21 mouse cellular contexts compared by ENCODE assay signal in genomic region chr5:136355583-136356126, GRCm38 (mm10).
DNase-seq lines count a peak whose midpoint lies in the region; ATAC-seq and TF ChIP-seq lines count a peak whose summit lies in the region.
"Had no signal": no experiment of that assay in that cellular context is flagged by ENCODE, and none has a peak within 500 bp of the region (broad histone marks: within the 10 kb centered on the region; RNA-seq: fewer than 3 reads in every experiment).

No protein-coding gene starts in this region.

- H3K4me2 ChIP-seq in heart, embryonic 12.5 days = no peak overlapping the region
- no peak overlapping the region for H3K4me2 ChIP-seq in lung, postnatal 0 days (replicated peaks; ENCODE audit: low read depth, low read length)
- no peak overlapping the region for H3K4me2 ChIP-seq in heart, embryonic 16.5 days (ENCODE audit: low read depth, low read length)
- H3K4me2 ChIP-seq: limb, embryonic 15.5 days; liver, embryonic 15.5 days; midbrain, embryonic 15.5 days had no signal

- peaks cover 43% of the 10 kb centered on the region for H3K36me3 ChIP-seq in heart, embryonic 12.5 days
- H3K36me3 ChIP-seq in lung, postnatal 0 days (ENCODE audit: insufficient read depth, low read length) = peaks cover 13% of the 10 kb centered on the region; the same call in 1 of the 2 replicates
- peaks cover 16% of the 10 kb centered on the region for H3K36me3 ChIP-seq in heart, embryonic 16.5 days (ENCODE audit: control insufficient read depth, insufficient read depth)
- H3K36me3 ChIP-seq: midbrain, embryonic 15.5 days had no signal

- no peak for DNase-seq in heart, postnatal 25 days (ENCODE audit: low spot score)
- peak; percentile 10 for DNase-seq in lung, postnatal 0 days (ENCODE audit: low spot score)
- DNase-seq in lung, postnatal 36 days = no peak
- no peak for DNase-seq in Muller cell, postnatal 12 days (ENCODE audit: inconsistent ontology term)
- DNase-seq in layer of hippocampus, postnatal 10 days (ENCODE audit: low spot score in 2 of 2) = no peak
- DNase-seq: adrenal gland, postnatal 14 days; cerebellum, adult 11 months; cerebellum, postnatal 36 days; kidney, adult 11 months; layer of hippocampus, postnatal 36 days; right cerebral cortex, postnatal 14 days; spleen, adult 18-20 months; thymus, postnatal 25 days had no signal

- no peak for TF ChIP-seq CTCF in lung, postnatal 0 days (IDR thresholded peaks at IDR 0.05)

- WGBS in heart, embryonic 12.5 days = 47% methylated on average over 3 of the region's 3 CpGs
- WGBS in lung, postnatal 0 days = 77% methylated on average over 3 of the region's 3 CpGs
- WGBS in heart, embryonic 16.5 days = 45% methylated on average over 3 of the region's 3 CpGs

- peak; percentile 69 for ATAC-seq in heart, embryonic 12.5 days (ENCODE audit: insufficient number of reproducible peaks, low FRiP score)
- ATAC-seq in lung, postnatal 0 days = no peak
- peak; percentile 54 for ATAC-seq in heart, embryonic 16.5 days (replicated peaks; ENCODE audit: extremely low read depth, insufficient read depth, low FRiP score)
- ATAC-seq: forebrain, embryonic 14.5 days; midbrain, embryonic 15.5 days had no signal

- no peaks in the 10 kb centered on the region for H3K9me3 ChIP-seq in heart, embryonic 12.5 days (replicated peaks)
- H3K9me3 ChIP-seq in lung, postnatal 0 days (ENCODE audit: low read length) = no peaks in the 10 kb centered on the region
- H3K9me3 ChIP-seq in heart, embryonic 16.5 days (replicated peaks; ENCODE audit: control insufficient read depth, low read length) = no peaks in the 10 kb centered on the region
- H3K9me3 ChIP-seq: limb, embryonic 15.5 days; liver, embryonic 15.5 days; midbrain, embryonic 15.5 days had no signal

- H3K4me3 ChIP-seq in heart, embryonic 12.5 days = no peak overlapping the region
- no peak overlapping the region for H3K4me3 ChIP-seq in lung, postnatal 0 days (ENCODE audit: low read depth, low read length)
- no peak overlapping the region for H3K4me3 ChIP-seq in heart, embryonic 16.5 days (ENCODE audit: low read length)
- H3K4me3 ChIP-seq: limb, embryonic 15.5 days; liver, embryonic 15.5 days; midbrain, embryonic 15.5 days; myocyte had no signal

- no peak overlapping the region for H3K9ac ChIP-seq in heart, embryonic 12.5 days
- H3K9ac ChIP-seq in lung, postnatal 0 days (replicated peaks; ENCODE audit: low read depth) = no peak overlapping the region
- H3K9ac ChIP-seq in heart, embryonic 16.5 days (ENCODE audit: low read length) = no peak overlapping the region
- H3K9ac ChIP-seq: limb, embryonic 15.5 days; liver, embryonic 15.5 days; midbrain, embryonic 15.5 days had no signal

- H3K27me3 ChIP-seq in heart, embryonic 12.5 days (replicated peaks) = no peaks in the 10 kb centered on the region
- H3K27me3 ChIP-seq in lung, postnatal 0 days (replicated peaks; ENCODE audit: insufficient read depth, low read length) = no peaks in the 10 kb centered on the region
- no peaks in the 10 kb centered on the region for H3K27me3 ChIP-seq in heart, embryonic 16.5 days (ENCODE audit: control insufficient read depth, insufficient read depth, low read length)
- H3K27me3 ChIP-seq: limb, embryonic 15.5 days; liver, embryonic 15.5 days; midbrain, embryonic 15.5 days had no signal

- H3K4me1 ChIP-seq in heart, embryonic 12.5 days (replicated peaks) = peaks cover 44% of the 10 kb centered on the region
- H3K4me1 ChIP-seq in lung, postnatal 0 days (ENCODE audit: insufficient read depth, low read depth, low read length) = no peaks in the 10 kb centered on the region
- H3K4me1 ChIP-seq in heart, embryonic 16.5 days (ENCODE audit: control insufficient read depth, insufficient read depth, low read length) = peaks cover 27% of the 10 kb centered on the region
- H3K4me1 ChIP-seq: liver, embryonic 15.5 days had no signal

- intact Hi-C loops in heart, postnatal 25 days (cut with DNase I) = no loop called here

- no peak for TF ChIP-seq EP300 in lung, postnatal 0 days (IDR thresholded peaks at IDR 0.05)

- peak overlapping the region; percentile 54; the same call in 1 of the 2 replicates for H3K27ac ChIP-seq in heart, embryonic 12.5 days (ENCODE audit: poor library complexity, severe bottlenecking)
- no peak overlapping the region for H3K27ac ChIP-seq in lung, postnatal 0 days (ENCODE audit: low read length)
- peak overlapping the region; percentile 72 for H3K27ac ChIP-seq in heart, embryonic 16.5 days (ENCODE audit: low read length)
- H3K27ac ChIP-seq: kidney, postnatal 0 days; limb, embryonic 15.5 days; liver, embryonic 15.5 days; midbrain, embryonic 15.5 days had no signal
